Mouse (Mus musculus): ENCODE data around the gene Phlda1. TPM values are rescaled to one million over a fixed set of nuclear protein-coding genes. Genes with fewer than 3 reads are reported as not detected.
"Not testable (repeated sequence)": the region's sequence is repeated elsewhere in the genome, so short reads cannot be mapped to it uniquely, and the experiment has no call there.

Gene Phlda1
- polyA plus RNA-seq, 1 experiment: 12.6 TPM

GRCm38 (mm10) chr10:111476989-111477510 is 29.0 kb upstream of the Phlda1 start:
- H3K27ac ChIP-seq (ENCODE audit: insufficient read depth, low read length): no peak overlapping the region
- TF ChIP-seq CTCF (IDR thresholded peaks at IDR 0.05; ENCODE audit: low read depth, low read length) (no peak), EP300 (IDR thresholded peaks at IDR 0.05; ENCODE audit: insufficient read depth, low read depth, low read length) (no peak), POLR2A (IDR thresholded peaks at IDR 0.05; ENCODE audit: insufficient read depth, low read length) (no peak)
- no peaks in the 10 kb centered on the region for H3K27me3 ChIP-seq (ENCODE audit: control insufficient read depth, insufficient read depth, low read length, poor library complexity, severe bottlenecking)
- no peak overlapping the region for H3K4me3 ChIP-seq (ENCODE audit: low read depth, low read length)
- H3K4me1 ChIP-seq (ENCODE audit: control insufficient read depth, insufficient read depth, low read length): peaks cover 10% of the 10 kb centered on the region
- no peaks in the 10 kb centered on the region for H3K9me3 ChIP-seq (replicated peaks; ENCODE audit: control insufficient read depth, insufficient read depth, low read length, poor library complexity, severe bottlenecking)
- H3K9ac ChIP-seq (ENCODE audit: low read depth, poor library complexity, severe bottlenecking): peak overlapping the region; percentile 56
- peaks cover 23% of the 10 kb centered on the region for H3K36me3 ChIP-seq (ENCODE audit: control insufficient read depth, insufficient read depth, low read length, poor library complexity, severe bottlenecking)

- Histone ChIP-seq H3K27me3 (ENCODE audit: control insufficient read depth, insufficient read depth, low read length, poor library complexity, severe bottlenecking) (no peaks in the 10 kb centered on the region), H3K4me3 (ENCODE audit: low read depth, low read length) (peak overlapping the region; percentile 33; the same call in 1 of the 2 replicates), H3K9ac (ENCODE audit: low read depth, poor library complexity, severe bottlenecking) (peak overlapping the region; percentile 27; the same call in 1 of the 2 replicates), H3K4me1 (ENCODE audit: control insufficient read depth, insufficient read depth, low read length) (peaks cover 10% of the 10 kb centered on the region), H3K9me3 (replicated peaks; ENCODE audit: control insufficient read depth, insufficient read depth, low read length, poor library complexity, severe bottlenecking) (no peaks in the 10 kb centered on the region), H3K36me3 (ENCODE audit: control insufficient read depth, insufficient read depth, low read length, poor library complexity, severe bottlenecking) (peaks cover 47% of the 10 kb centered on the region), H3K27ac (ENCODE audit: insufficient read depth, low read length) (peak overlapping the region; percentile 9; the same call in 1 of the 2 replicates)
- TF ChIP-seq CTCF (IDR thresholded peaks at IDR 0.05; ENCODE audit: low read depth, low read length) (no peak), EP300 (IDR thresholded peaks at IDR 0.05; ENCODE audit: insufficient read depth, low read depth, low read length) (no peak), POLR2A (IDR thresholded peaks at IDR 0.05; ENCODE audit: insufficient read depth, low read length) (no peak)
Observed at GRCm38 (mm10) chr10:111479599-111479998, 26.5 kb upstream of the Phlda1 start.

GRCm38 (mm10) chr10:111482654-111483053 is 23.4 kb upstream of the Phlda1 start:
- Histone ChIP-seq H3K9ac (ENCODE audit: low read depth, poor library complexity, severe bottlenecking) (no peak overlapping the region), H3K27ac (ENCODE audit: insufficient read depth, low read length) (no peak overlapping the region), H3K4me3 (ENCODE audit: low read depth, low read length) (no peak overlapping the region), H3K27me3 (ENCODE audit: control insufficient read depth, insufficient read depth, low read length, poor library complexity, severe bottlenecking) (no peaks in the 10 kb centered on the region), H3K4me1 (ENCODE audit: control insufficient read depth, insufficient read depth, low read length) (peaks cover 9% of the 10 kb centered on the region), H3K36me3 (ENCODE audit: control insufficient read depth, insufficient read depth, low read length, poor library complexity, severe bottlenecking) (peaks cover 68% of the 10 kb centered on the region), H3K9me3 (replicated peaks; ENCODE audit: control insufficient read depth, insufficient read depth, low read length, poor library complexity, severe bottlenecking) (no peaks in the 10 kb centered on the region)
- TF ChIP-seq CTCF (IDR thresholded peaks at IDR 0.05; ENCODE audit: low read depth, low read length) (no peak), POLR2A (IDR thresholded peaks at IDR 0.05; ENCODE audit: insufficient read depth, low read length) (no peak), EP300 (IDR thresholded peaks at IDR 0.05; ENCODE audit: insufficient read depth, low read depth, low read length) (no peak)

- Histone ChIP-seq H3K9ac (ENCODE audit: low read depth, poor library complexity, severe bottlenecking) (no peak overlapping the region), H3K4me1 (ENCODE audit: control insufficient read depth, insufficient read depth, low read length) (peaks cover 9% of the 10 kb centered on the region), H3K36me3 (ENCODE audit: control insufficient read depth, insufficient read depth, low read length, poor library complexity, severe bottlenecking) (peaks cover 79% of the 10 kb centered on the region), H3K4me3 (ENCODE audit: low read depth, low read length) (no peak overlapping the region), H3K27ac (ENCODE audit: insufficient read depth, low read length) (no peak overlapping the region), H3K9me3 (replicated peaks; ENCODE audit: control insufficient read depth, insufficient read depth, low read length, poor library complexity, severe bottlenecking) (no peaks in the 10 kb centered on the region), H3K27me3 (ENCODE audit: control insufficient read depth, insufficient read depth, low read length, poor library complexity, severe bottlenecking) (no peaks in the 10 kb centered on the region)
- TF ChIP-seq EP300 (IDR thresholded peaks at IDR 0.05; ENCODE audit: insufficient read depth, low read depth, low read length): no peak
- TF ChIP-seq CTCF (IDR thresholded peaks at IDR 0.05; ENCODE audit: low read depth, low read length): no peak
- no peak for TF ChIP-seq POLR2A (IDR thresholded peaks at IDR 0.05; ENCODE audit: insufficient read depth, low read length)
Observed at GRCm38 (mm10) chr10:111484079-111484478, 22.0 kb upstream of the Phlda1 start.

- no peaks in the 10 kb centered on the region for H3K27me3 ChIP-seq (ENCODE audit: control insufficient read depth, insufficient read depth, low read length, poor library complexity, severe bottlenecking)
- H3K36me3 ChIP-seq (ENCODE audit: control insufficient read depth, insufficient read depth, low read length, poor library complexity, severe bottlenecking): peaks cover 87% of the 10 kb centered on the region
- H3K9me3 ChIP-seq (replicated peaks; ENCODE audit: control insufficient read depth, insufficient read depth, low read length, poor library complexity, severe bottlenecking): no peaks in the 10 kb centered on the region
- H3K9ac ChIP-seq (ENCODE audit: low read depth, poor library complexity, severe bottlenecking): no peak overlapping the region
- H3K27ac ChIP-seq (ENCODE audit: insufficient read depth, low read length): no peak overlapping the region
- TF ChIP-seq POLR2A (IDR thresholded peaks at IDR 0.05; ENCODE audit: insufficient read depth, low read length): no peak
- no peak for TF ChIP-seq EP300 (IDR thresholded peaks at IDR 0.05; ENCODE audit: insufficient read depth, low read depth, low read length)
- TF ChIP-seq CTCF (IDR thresholded peaks at IDR 0.05; ENCODE audit: low read depth, low read length): no peak
- H3K4me1 ChIP-seq (ENCODE audit: control insufficient read depth, insufficient read depth, low read length): no peaks in the 10 kb centered on the region
- no peak overlapping the region for H3K4me3 ChIP-seq (ENCODE audit: low read depth, low read length)
Observed at GRCm38 (mm10) chr10:111488793-111489192, 17.3 kb upstream of the Phlda1 start.

GRCm38 (mm10) chr10:111490079-111490478 is 16.0 kb upstream of the Phlda1 start:
- not testable (repeated sequence) for H3K27me3 ChIP-seq (ENCODE audit: control insufficient read depth, insufficient read depth, low read length, poor library complexity, severe bottlenecking); H3K9me3 ChIP-seq (replicated peaks; ENCODE audit: control insufficient read depth, insufficient read depth, low read length, poor library complexity, severe bottlenecking); H3K4me1 ChIP-seq (ENCODE audit: control insufficient read depth, insufficient read depth, low read length); H3K27ac ChIP-seq (ENCODE audit: insufficient read depth, low read length); H3K4me3 ChIP-seq (ENCODE audit: low read depth, low read length); H3K9ac ChIP-seq (ENCODE audit: low read depth, poor library complexity, severe bottlenecking)
- H3K36me3 ChIP-seq (ENCODE audit: control insufficient read depth, insufficient read depth, low read length, poor library complexity, severe bottlenecking): peaks cover 85% of the 10 kb centered on the region
